Mouse (Mus musculus) intestine, embryonic 16.5 days (tissue): ENCODE measurements at regions not wholly inside any gene's neighbourhood (a gene's known extent, or its start where the extent isn't known, plus 50 kb on each side); places are given as distances from the start of the nearest gene placed in this dataset.

Source experiments
- ATAC-seq: fragments of 200-750 bp; cut with Nextera tagmentation; 2 replicates; pipeline ENCODE4 v1.8.0; 2017; ENCODE audit warnings: moderate TSS enrichment, moderate library complexity
- H3K27ac ChIP-seq: fragments of 300-500 bp; sonication (generic); 2 replicates; pipeline ENCODE4 v1.5.1; 2014; ENCODE audit warnings: mild to moderate bottlenecking, low read length
- H3K27me3 ChIP-seq: fragments of 300-500 bp; sonication (generic); replicated peaks from 2 replicates; pipeline ENCODE4 v1.6.1; 2014; ENCODE audit warnings: low read length, control low read depth, mixed read lengths; ENCODE audit not compliant: control insufficient read depth, insufficient read depth
- H3K36me3 ChIP-seq: fragments of 300-500 bp; sonication (generic); 2 replicates; pipeline ENCODE4 v1.6.1; 2014; ENCODE audit warnings: low read length, control low read depth; ENCODE audit not compliant: control insufficient read depth, insufficient read depth
- H3K4me1 ChIP-seq: fragments of 300-500 bp; sonication (generic); 2 replicates; pipeline ENCODE4 v1.6.1; 2014; ENCODE audit warnings: low read length, control low read depth, mixed read lengths; ENCODE audit not compliant: control insufficient read depth, insufficient read depth
- H3K4me2 ChIP-seq: fragments of 300-500 bp; sonication (generic); 2 replicates; pipeline ENCODE4 v1.6.1; 2014; ENCODE audit warnings: low read depth, low read length, control low read depth
- H3K4me3 ChIP-seq: fragments of 300-500 bp; sonication (generic); 2 replicates; pipeline ENCODE4 v1.5.1; 2014; ENCODE audit warnings: mild to moderate bottlenecking, low read length
- H3K9ac ChIP-seq: fragments of 300-500 bp; sonication (generic); 2 replicates; pipeline ENCODE4 v1.6.1; 2014; ENCODE audit warnings: low read depth, low read length
- H3K9me3 ChIP-seq: fragments of 300-500 bp; sonication (generic); 2 replicates; pipeline ENCODE4 v1.6.1; 2016; ENCODE audit warnings: low read length, control low read depth; ENCODE audit not compliant: control insufficient read depth
- WGBS: fragments of 180-500 bp; shearing (Covaris S2); extraction: QIAGEN DNeasy Blood & Tissue Kit; methylation state at CpG from one replicate; pipeline ENCODE4 v1.1.7; 2014; 5-methylcytosine and 5-hydroxymethylcytosine counted together

DNA sequence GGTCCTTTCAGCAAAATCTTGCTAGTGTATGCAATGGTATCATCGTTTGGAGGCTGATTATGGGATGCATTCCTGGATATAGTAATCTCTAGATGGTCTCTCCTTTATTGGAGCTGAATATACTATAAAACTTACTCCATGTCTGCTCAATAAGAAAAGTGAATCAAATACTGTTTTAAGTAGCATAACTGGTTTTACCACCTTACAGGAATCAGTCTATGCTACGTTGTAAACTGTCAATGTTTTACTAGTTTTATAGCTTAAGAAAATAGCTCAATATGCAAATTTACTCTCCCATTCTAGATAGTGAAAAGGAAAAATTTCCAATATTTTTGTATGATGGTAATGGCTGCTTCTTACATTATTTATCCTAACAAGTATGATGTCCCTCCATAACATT, 91.5 kb downstream of the 4933436I01Rik start:
- ATAC-seq: peak; percentile 91
- WGBS: 62% methylated on average over 2 of the region's 2 CpGs
- Histone ChIP-seq H3K36me3 (no peaks in the 10 kb centered on the region), H3K27me3 (no peaks in the 10 kb centered on the region), H3K27ac (no peak overlapping the region), H3K9ac (no peak overlapping the region), H3K4me1 (no peaks in the 10 kb centered on the region), H3K4me2 (no peak overlapping the region), H3K9me3 (no peaks in the 10 kb centered on the region), H3K4me3 (no peak overlapping the region)

DNA sequence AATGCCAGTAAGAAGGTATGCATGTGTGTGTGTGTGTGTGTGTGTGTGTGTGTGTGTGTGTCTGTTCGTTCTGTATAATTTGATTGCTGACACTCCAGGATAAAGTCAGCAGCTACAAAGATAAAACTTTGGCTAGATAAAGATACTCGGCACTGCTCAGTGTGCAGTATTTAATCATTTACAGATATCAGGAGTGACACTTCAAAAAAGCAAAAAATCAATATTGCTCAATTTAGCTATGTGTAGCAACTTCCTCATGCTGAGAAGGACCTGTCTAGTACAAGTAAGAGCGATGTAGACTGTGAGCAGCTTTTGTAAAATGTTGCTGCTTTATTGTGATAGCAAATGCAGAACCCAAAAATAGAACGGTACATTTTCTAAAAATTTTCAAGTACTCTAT, 100.1 kb downstream of the 4933436I01Rik start:
- Histone ChIP-seq H3K4me3 (no peak overlapping the region), H3K4me2 (no peak overlapping the region), H3K36me3 (no peaks in the 10 kb centered on the region), H3K27ac (no peak overlapping the region), H3K9me3 (no peaks in the 10 kb centered on the region), H3K27me3 (no peaks in the 10 kb centered on the region), H3K4me1 (no peaks in the 10 kb centered on the region), H3K9ac (no peak overlapping the region)
- peak; percentile 94 for ATAC-seq
- 56% methylated on average over 4 of the region's 4 CpGs for WGBS
